Comparison of ENCODE assay signal across 14 mouse cellular contexts in genomic region chr7:68062170-68062848, GRCm38 (mm10).
DNase-seq lines count a peak whose midpoint lies in the region; ATAC-seq and TF ChIP-seq lines count a peak whose summit lies in the region.
"Had no signal": no experiment of that assay in that cellular context is flagged by ENCODE, and none has a peak within 500 bp of the region (broad histone marks: within the 10 kb centered on the region; RNA-seq: fewer than 3 reads in every experiment).

No protein-coding gene starts in this region.

- H3K4me3 ChIP-seq in embryonic facial prominence, embryonic 15.5 days (replicated peaks), result no peak overlapping the region
- no peak overlapping the region for H3K4me3 ChIP-seq in lung, embryonic 14.5 days (ENCODE audit: low read depth, low read length)
- no peak overlapping the region for H3K4me3 ChIP-seq in thymus, adult 2 months (ENCODE audit: control insufficient read depth, insufficient read depth, low read length)
- H3K4me3 ChIP-seq in liver, embryonic 11.5 days (ENCODE audit: low read depth, low read length), result no peak overlapping the region
- H3K4me3 ChIP-seq: liver, embryonic 12.5 days had no signal

- H3K4me2 ChIP-seq in embryonic facial prominence, embryonic 15.5 days (replicated peaks), result no peak overlapping the region
- peak overlapping the region; percentile 39 for H3K4me2 ChIP-seq in lung, embryonic 14.5 days
- no peak overlapping the region for H3K4me2 ChIP-seq in liver, embryonic 11.5 days
- H3K4me2 ChIP-seq: liver, embryonic 12.5 days had no signal

- ATAC-seq in embryonic facial prominence, embryonic 15.5 days (ENCODE audit: insufficient number of reproducible peaks, low FRiP score, low TSS enrichment, low read depth), result no peak
- ATAC-seq in lung, embryonic 14.5 days (ENCODE audit: insufficient read depth), result peak; percentile 50; the same call in 1 of the 2 replicates
- no peak for ATAC-seq in liver, embryonic 11.5 days (replicated peaks; ENCODE audit: low FRiP score)
- ATAC-seq: liver, embryonic 12.5 days had no signal

- WGBS in embryonic facial prominence, embryonic 15.5 days, result 52% methylated on average over 13 of the region's 13 CpGs
- WGBS in lung, embryonic 14.5 days, result 54% methylated on average over 13 of the region's 13 CpGs
- 54% methylated on average over 13 of the region's 13 CpGs for WGBS in thymus, adult 2 months
- WGBS in liver, embryonic 11.5 days, result 80% methylated on average over 13 of the region's 13 CpGs

- peaks cover 52% of the 10 kb centered on the region for H3K4me1 ChIP-seq in embryonic facial prominence, embryonic 15.5 days
- H3K4me1 ChIP-seq in lung, embryonic 14.5 days (ENCODE audit: insufficient read depth), result peaks cover 25% of the 10 kb centered on the region
- H3K4me1 ChIP-seq in thymus, adult 2 months (replicated peaks; ENCODE audit: control insufficient read depth, insufficient read depth, low read length), result peaks cover 7% of the 10 kb centered on the region
- H3K4me1 ChIP-seq in liver, embryonic 11.5 days (replicated peaks; ENCODE audit: control insufficient read depth, insufficient read depth, low read length), result 0 out of 2 replicates have a peak, but pooled peaks cover 7% of the 10 kb centered on the region

- peak overlapping the region; percentile 77 for H3K27ac ChIP-seq in embryonic facial prominence, embryonic 15.5 days (replicated peaks)
- H3K27ac ChIP-seq in lung, embryonic 14.5 days (ENCODE audit: low read depth), result peak overlapping the region; percentile 61
- no peak overlapping the region for H3K27ac ChIP-seq in thymus, adult 2 months (ENCODE audit: control insufficient read depth, insufficient read depth, low read length)
- no peak overlapping the region for H3K27ac ChIP-seq in liver, embryonic 11.5 days (ENCODE audit: low read depth, low read length)
- H3K27ac ChIP-seq: liver, embryonic 12.5 days had no signal

- no peak for TF ChIP-seq CTCF in lung, embryonic 14.5 days (IDR thresholded peaks at IDR 0.05; ENCODE audit: low read depth)
- TF ChIP-seq CTCF in thymus, adult 2 months (IDR thresholded peaks at IDR 0.05; ENCODE audit: borderline replicate concordance, control insufficient read depth, extremely low read depth, insufficient read depth, low read length, poor library complexity), result no peak

- no peak for TF ChIP-seq POLR2A in thymus, adult 2 months (IDR thresholded peaks at IDR 0.05; ENCODE audit: control insufficient read depth, extremely low read depth, insufficient read depth, low read length, poor library complexity)

- no peaks in the 10 kb centered on the region for H3K27me3 ChIP-seq in embryonic facial prominence, embryonic 15.5 days
- H3K27me3 ChIP-seq in lung, embryonic 14.5 days (ENCODE audit: insufficient read depth, low read length), result no peaks in the 10 kb centered on the region
- no peaks in the 10 kb centered on the region for H3K27me3 ChIP-seq in thymus, adult 2 months (ENCODE audit: control insufficient read depth, insufficient read depth, low read length)
- no peaks in the 10 kb centered on the region for H3K27me3 ChIP-seq in liver, embryonic 11.5 days (replicated peaks; ENCODE audit: control insufficient read depth, insufficient read depth, low read length)
- H3K27me3 ChIP-seq: liver, embryonic 12.5 days had no signal

- DNase-seq in kidney, adult 18-20 months, result peak; percentile 52
- DNase-seq in kidney, postnatal 4 days, result no peak
- peak; percentile 58 for DNase-seq in lung, embryonic 14.5 days
- peak; percentile 27 for DNase-seq in naive thymus-derived CD4-positive, alpha-beta T cell, adult 2 months (ENCODE audit: low read depth)
- DNase-seq in thymus, adult 2 months, result no peak
- no peak for DNase-seq in liver, embryonic 11.5 days (ENCODE audit: low spot score)
- DNase-seq in gastrocnemius, postnatal 4 days (ENCODE audit: low spot score in 2 of 2), result no peak
- DNase-seq: adrenal gland, postnatal 25 days; cerebellum, adult 11 months; forebrain, postnatal 0 days; kidney, adult 11 months; midbrain, embryonic 14.5 days had no signal

- no peaks in the 10 kb centered on the region for H3K36me3 ChIP-seq in embryonic facial prominence, embryonic 15.5 days
- no peaks in the 10 kb centered on the region for H3K36me3 ChIP-seq in lung, embryonic 14.5 days (ENCODE audit: insufficient read depth)
- no peaks in the 10 kb centered on the region for H3K36me3 ChIP-seq in thymus, adult 2 months (ENCODE audit: control insufficient read depth, insufficient read depth, low read length)
- H3K36me3 ChIP-seq in liver, embryonic 11.5 days (ENCODE audit: control insufficient read depth, insufficient read depth, low read length), result no peaks in the 10 kb centered on the region

- no peaks in the 10 kb centered on the region for H3K9me3 ChIP-seq in embryonic facial prominence, embryonic 15.5 days (replicated peaks)
- H3K9me3 ChIP-seq in lung, embryonic 14.5 days (ENCODE audit: low read depth, low read length), result no peaks in the 10 kb centered on the region
- no peaks in the 10 kb centered on the region for H3K9me3 ChIP-seq in liver, embryonic 11.5 days (ENCODE audit: control insufficient read depth, low read length)
- H3K9me3 ChIP-seq: liver, embryonic 12.5 days had no signal

- no peak overlapping the region for H3K9ac ChIP-seq in embryonic facial prominence, embryonic 15.5 days
- no peak overlapping the region for H3K9ac ChIP-seq in lung, embryonic 14.5 days
- no peak overlapping the region for H3K9ac ChIP-seq in liver, embryonic 11.5 days (ENCODE audit: low read depth, low read length)
- H3K9ac ChIP-seq: forebrain, postnatal 0 days; liver, embryonic 12.5 days had no signal

Comparison
In these comparisons a context has a peak if more than half of its experiments do, and no peak if none do; other contexts are left out.
1. DNase-seq: peak in kidney, adult 18-20 months (single experiment), lung, embryonic 14.5 days (single experiment) and naive thymus-derived CD4-positive, alpha-beta T cell, adult 2 months (single experiment); none in kidney, postnatal 4 days (0 of 2), thymus, adult 2 months (single experiment), liver, embryonic 11.5 days (single experiment) and gastrocnemius, postnatal 4 days (0 of 2).
2. H3K27ac ChIP-seq: peak in embryonic facial prominence, embryonic 15.5 days (single experiment) and lung, embryonic 14.5 days (single experiment); none in thymus, adult 2 months (single experiment) and liver, embryonic 11.5 days (single experiment).